Mouse (Mus musculus) lung, postnatal 0 days (tissue): Measurements from ENCODE around the gene Dppa5a. TPM values are rescaled to one million over a fixed set of nuclear protein-coding genes. Genes with fewer than 3 reads are reported as not detected.

Experiments used
- ATAC-seq: fragments of 200-750 bp; cut with Nextera tagmentation; 2 replicates; pipeline ENCODE4 v1.8.0; 2017; ENCODE audit warnings: moderate library complexity
- DNase-seq: peaks from one replicate; pipeline ENCODE4 v3.0.0-alpha.2; 2016; ENCODE audit warnings: low spot score
- H3K27ac ChIP-seq: fragments of 300-500 bp; sonication (generic); 2 replicates; pipeline ENCODE4 v1.5.1; 2014; ENCODE audit warnings: antibody characterized with exemption, mild to moderate bottlenecking, low read length, mixed read lengths
- H3K27me3 ChIP-seq: fragments of 300-500 bp; sonication (generic); replicated peaks from 2 replicates; pipeline ENCODE4 v1.6.1; 2014; ENCODE audit warnings: low read length, mixed read lengths; ENCODE audit not compliant: insufficient read depth
- H3K36me3 ChIP-seq: fragments of 300-500 bp; sonication (generic); 2 replicates; pipeline ENCODE4 v1.6.1; 2014; ENCODE audit warnings: low read length, mixed read lengths; ENCODE audit not compliant: insufficient read depth
- H3K4me1 ChIP-seq: fragments of 300-500 bp; sonication (generic); 2 replicates; pipeline ENCODE4 v1.6.1; 2014; ENCODE audit warnings: antibody characterized with exemption, low read depth, low read length, mixed read lengths; ENCODE audit not compliant: insufficient read depth
- H3K4me2 ChIP-seq: fragments of 300-500 bp; sonication (generic); replicated peaks from 2 replicates; pipeline ENCODE4 v1.6.1; 2014; ENCODE audit warnings: low read depth, mild to moderate bottlenecking, low read length, moderate library complexity, mixed read lengths
- H3K4me3 ChIP-seq: fragments of 300-500 bp; sonication (generic); 2 replicates; pipeline ENCODE4 v1.5.1; 2014; ENCODE audit warnings: low read depth, low read length
- H3K9ac ChIP-seq: fragments of 300-500 bp; sonication (generic); replicated peaks from 2 replicates; pipeline ENCODE4 v1.6.1; 2014; ENCODE audit warnings: low read depth, mild to moderate bottlenecking
- H3K9me3 ChIP-seq: fragments of 300-500 bp; sonication (generic); 2 replicates; pipeline ENCODE4 v1.6.1; 2016; ENCODE audit warnings: low read length, mixed read lengths
- CTCF ChIP-seq: IDR thresholded peaks from 2 replicates; pipeline ENCODE4 v1.5.1; 2016; ENCODE audit warnings: antibody characterized with exemption, mild to moderate bottlenecking
- EP300 ChIP-seq: IDR thresholded peaks from 2 replicates; pipeline ENCODE4 v1.6.1; 2016; ENCODE audit warnings: antibody characterized with exemption, mild to moderate bottlenecking, control low read depth
- WGBS: fragments of 180-500 bp; shearing (Covaris S2); extraction: QIAGEN DNeasy Blood & Tissue Kit; methylation state at CpG from one replicate; pipeline ENCODE4 v1.1.7; 2014; 5-methylcytosine and 5-hydroxymethylcytosine counted together
- polyA plus RNA-seq: library from polyadenylated mRNA; unstranded; fragments of >200 nt; fragmentation: Nextera tagmentation; extraction: Ambion mirVana; gene quantifications from 2 replicates; pipeline ENCODE4 v1.2.1, GENCODE M21; 2015

Gene Dppa5a
- polyA plus RNA-seq, 1 experiment from 2014 or later, result 0.81 TPM

DNA sequence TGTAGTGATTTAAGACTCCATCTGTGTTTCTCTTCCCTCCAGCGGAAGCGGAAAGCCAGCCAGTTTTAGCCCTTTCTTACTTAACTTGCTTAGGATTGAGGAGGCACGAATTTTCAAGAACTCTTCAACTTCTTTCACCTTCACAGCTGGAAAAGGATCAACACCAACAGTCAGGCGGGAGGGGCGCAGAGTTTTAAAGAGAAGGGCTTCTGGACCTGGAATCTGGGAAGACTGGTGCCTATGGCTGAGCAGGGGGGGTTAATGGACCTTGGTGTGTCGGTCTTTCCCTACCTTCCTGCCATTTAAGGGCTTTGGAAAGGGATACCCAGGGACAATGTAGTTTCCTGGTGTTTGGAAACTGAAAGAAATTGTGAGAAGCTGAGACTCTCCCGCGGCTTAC lies 9.6 kb upstream of the Dppa5a start:
- Histone ChIP-seq H3K4me2 (peak overlapping the region; percentile 50), H3K27ac (no peak overlapping the region), H3K36me3 (no peaks in the 10 kb centered on the region), H3K9ac (no peak overlapping the region), H3K4me1 (peaks cover 7% of the 10 kb centered on the region; the same call in 1 of the 2 replicates), H3K27me3 (no peaks in the 10 kb centered on the region), H3K4me3 (0 out of 2 replicates have a peak overlapping the region, but pooled peaks have one; percentile 9), H3K9me3 (no peaks in the 10 kb centered on the region)
- TF ChIP-seq EP300, result no peak
- TF ChIP-seq CTCF, result no peak
- ATAC-seq (no peak), DNase-seq (no peak)
- 40% methylated on average over 8 of the region's 8 CpGs for WGBS

- Histone ChIP-seq H3K9me3 (no peaks in the 10 kb centered on the region), H3K4me2 (no peak overlapping the region), H3K27ac (no peak overlapping the region), H3K4me1 (peaks cover 7% of the 10 kb centered on the region; the same call in 1 of the 2 replicates), H3K27me3 (no peaks in the 10 kb centered on the region), H3K4me3 (no peak overlapping the region), H3K36me3 (no peaks in the 10 kb centered on the region), H3K9ac (no peak overlapping the region)
- ATAC-seq (no peak), DNase-seq (no peak)
- WGBS, result 69% methylated on average over 4 of the region's 4 CpGs
- TF ChIP-seq EP300, result no peak
- no peak for TF ChIP-seq CTCF
These were observed 7.5 kb upstream of the Dppa5a start for GRCm38 (mm10) chr9:78375486-78375885.

DNA sequence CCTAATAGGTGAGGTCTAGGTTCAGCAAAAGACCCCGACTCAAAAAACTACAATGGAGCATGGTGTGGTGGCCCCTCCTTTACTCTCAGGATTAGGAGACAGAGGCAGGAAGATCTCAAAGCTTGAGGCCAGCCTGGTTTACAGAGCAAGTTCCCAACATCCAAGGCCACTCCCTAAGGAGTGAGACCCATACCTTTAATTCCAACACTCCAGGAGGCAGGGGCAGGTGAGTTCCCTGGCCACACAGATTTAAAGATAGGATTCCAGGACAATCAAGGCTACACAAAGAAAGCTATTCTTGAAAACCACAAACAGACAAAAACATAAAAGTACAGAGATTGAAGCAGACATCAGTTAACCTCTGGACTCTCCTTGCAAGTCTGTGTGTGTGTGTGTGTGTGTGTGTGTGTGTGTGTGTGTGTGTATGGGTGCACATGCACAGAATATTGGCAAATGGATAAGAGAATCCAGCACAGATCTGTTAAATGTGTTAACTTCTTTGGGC lies 7.0 kb upstream of the Dppa5a start:
- ATAC-seq (no peak), DNase-seq (no peak)
- WGBS, result 87% methylated on average over 1 of the region's 1 CpGs
- Histone ChIP-seq H3K4me3 (no peak overlapping the region), H3K27me3 (no peaks in the 10 kb centered on the region), H3K36me3 (no peaks in the 10 kb centered on the region), H3K4me1 (peaks cover 7% of the 10 kb centered on the region; the same call in 1 of the 2 replicates), H3K27ac (no peak overlapping the region), H3K4me2 (no peak overlapping the region), H3K9me3 (no peaks in the 10 kb centered on the region), H3K9ac (no peak overlapping the region)
- TF ChIP-seq CTCF (no peak), EP300 (no peak)

- no peaks in the 10 kb centered on the region for H3K27me3 ChIP-seq
- no peaks in the 10 kb centered on the region for H3K9me3 ChIP-seq
- no peak for TF ChIP-seq EP300
- no peak for TF ChIP-seq CTCF
- WGBS, result 37% methylated on average over 5 of the region's 5 CpGs
- peaks cover 7% of the 10 kb centered on the region; the same call in 1 of the 2 replicates for H3K4me1 ChIP-seq
- H3K4me2 ChIP-seq, result no peak overlapping the region
- H3K36me3 ChIP-seq, result no peaks in the 10 kb centered on the region
- no peak overlapping the region for H3K4me3 ChIP-seq
- no peak overlapping the region for H3K9ac ChIP-seq
- ATAC-seq (no peak), DNase-seq (no peak)
- H3K27ac ChIP-seq, result no peak overlapping the region
These were observed 6.4 kb upstream of the Dppa5a start for GRCm38 (mm10) chr9:78374397-78374796.

- Histone ChIP-seq H3K9ac (no peak overlapping the region), H3K4me2 (no peak overlapping the region), H3K27ac (no peak overlapping the region), H3K4me1 (peaks cover 2% of the 10 kb centered on the region; the same call in 1 of the 2 replicates), H3K9me3 (no peaks in the 10 kb centered on the region), H3K27me3 (no peaks in the 10 kb centered on the region), H3K4me3 (no peak overlapping the region), H3K36me3 (no peaks in the 10 kb centered on the region)
- WGBS, result 59% methylated on average over 10 of the region's 10 CpGs
- TF ChIP-seq EP300, result no peak
- no peak for TF ChIP-seq CTCF
- peak; percentile 57 for ATAC-seq
- peak; percentile 51 for DNase-seq
These were observed 5.0 kb upstream of the Dppa5a start for GRCm38 (mm10) chr9:78372827-78373504.

GRCm38 (mm10) chr9:78371441-78371840 lies 3.5 kb upstream of the Dppa5a start:
- H3K4me3 ChIP-seq, result no peak overlapping the region
- H3K4me1 ChIP-seq, result no peaks in the 10 kb centered on the region
- H3K36me3 ChIP-seq, result no peaks in the 10 kb centered on the region
- H3K9ac ChIP-seq, result no peak overlapping the region
- H3K27ac ChIP-seq, result no peak overlapping the region
- H3K9me3 ChIP-seq, result no peaks in the 10 kb centered on the region
- 93% methylated on average over 3 of the region's 3 CpGs for WGBS
- DNase-seq (no peak), ATAC-seq (no peak)
- H3K4me2 ChIP-seq, result no peak overlapping the region
- TF ChIP-seq CTCF (no peak), EP300 (no peak)
- no peaks in the 10 kb centered on the region for H3K27me3 ChIP-seq
